Mouse (Mus musculus): ENCODE measurements around the gene Tspan5. TPM values are rescaled to one million over a fixed set of nuclear protein-coding genes. Genes with fewer than 3 reads are reported as not detected.

Tspan5 gene
- polyA plus RNA-seq, 1 experiment from 2014 or later, result 7.4 TPM

DNA sequence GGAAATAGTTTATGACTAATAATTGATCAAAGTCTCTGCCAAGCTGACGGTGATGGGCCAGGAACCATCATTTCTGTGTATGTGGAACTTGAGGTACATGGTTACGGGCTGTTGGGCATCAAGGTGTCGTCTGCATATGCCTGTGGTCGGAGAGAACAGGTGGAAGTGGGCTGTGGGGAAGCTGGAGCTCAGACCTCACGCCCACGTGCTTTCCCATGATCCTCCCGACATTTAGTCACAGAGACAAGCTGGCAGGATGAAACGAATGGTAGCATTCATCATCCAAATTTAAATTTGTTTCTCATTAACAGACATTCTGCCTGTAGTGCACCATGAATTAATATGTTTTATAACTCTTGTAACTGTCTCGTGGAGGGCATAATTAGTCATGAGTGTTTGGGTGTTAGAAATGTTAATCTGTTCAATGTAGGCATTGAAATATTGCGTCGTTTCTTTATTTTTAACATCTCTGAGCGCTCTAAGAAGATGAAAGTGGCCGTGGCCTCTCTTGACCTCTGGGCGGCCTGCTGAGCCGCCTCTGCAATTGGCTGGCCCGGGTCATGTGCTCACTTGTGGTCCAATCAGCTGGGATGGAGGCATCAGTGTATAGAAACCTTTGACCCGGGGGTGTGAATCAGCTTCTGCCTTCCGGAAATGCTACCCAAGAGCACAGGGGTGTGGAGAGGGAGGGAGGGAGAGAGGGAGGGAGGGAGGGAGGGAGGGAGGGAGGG, 45.9 kb downstream of the Tspan5 start:
- no peak for ATAC-seq
- 86% methylated on average over 18 of the region's 18 CpGs for WGBS

DNA sequence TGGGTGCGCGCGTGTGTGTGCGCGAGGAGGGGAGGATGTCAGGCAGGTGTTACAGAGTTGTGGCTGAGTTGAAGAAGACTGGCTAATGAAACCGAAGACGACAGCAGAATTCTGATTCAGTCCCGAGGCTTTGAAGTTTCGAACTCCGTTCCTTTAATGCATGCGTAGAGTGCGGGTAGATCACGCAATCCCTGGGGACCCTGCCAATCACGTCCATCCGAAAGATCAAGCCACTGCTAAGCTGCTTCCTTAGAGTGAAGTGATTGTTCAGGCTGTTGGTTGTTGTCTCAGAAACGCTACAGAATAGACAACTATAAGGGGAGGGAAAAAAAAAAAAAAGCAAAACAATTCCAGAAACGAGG, 46.5 kb downstream of the Tspan5 start:
- no peak for TF ChIP-seq CTCF (IDR thresholded peaks at IDR 0.05; ENCODE audit: low read depth)
- H3K27me3 ChIP-seq (replicated peaks; ENCODE audit: control insufficient read depth, insufficient read depth, low read length), result no peaks in the 10 kb centered on the region
- no peak overlapping the region for H3K4me2 ChIP-seq (replicated peaks; ENCODE audit: low read depth)
- H3K4me3 ChIP-seq (ENCODE audit: low read depth, low read length), result no peak overlapping the region
- WGBS, result 89% methylated on average over 17 of the region's 17 CpGs
- H3K27ac ChIP-seq (ENCODE audit: low read depth, low read length), result no peak overlapping the region
- H3K36me3 ChIP-seq (ENCODE audit: control insufficient read depth, insufficient read depth), result no peaks in the 10 kb centered on the region
- no peak overlapping the region for H3K9ac ChIP-seq (ENCODE audit: low read depth, low read length)
- H3K9me3 ChIP-seq (ENCODE audit: control insufficient read depth), result no peaks in the 10 kb centered on the region
- no peaks in the 10 kb centered on the region for H3K4me1 ChIP-seq (replicated peaks; ENCODE audit: control insufficient read depth, insufficient read depth, low read length)
- ATAC-seq, result no peak

More for the DNA sequence above, 45.9 kb downstream of the Tspan5 start:
- Histone ChIP-seq H3K4me2 (replicated peaks; ENCODE audit: low read depth) (no peak overlapping the region), H3K9ac (ENCODE audit: low read depth, low read length) (no peak overlapping the region), H3K4me3 (ENCODE audit: low read depth, low read length) (no peak overlapping the region), H3K4me1 (replicated peaks; ENCODE audit: control insufficient read depth, insufficient read depth, low read length) (no peaks in the 10 kb centered on the region), H3K36me3 (ENCODE audit: control insufficient read depth, insufficient read depth) (no peaks in the 10 kb centered on the region), H3K27me3 (replicated peaks; ENCODE audit: control insufficient read depth, insufficient read depth, low read length) (no peaks in the 10 kb centered on the region), H3K27ac (ENCODE audit: low read depth, low read length) (no peak overlapping the region), H3K9me3 (ENCODE audit: control insufficient read depth) (no peaks in the 10 kb centered on the region)
- TF ChIP-seq CTCF (IDR thresholded peaks at IDR 0.05; ENCODE audit: low read depth), result no peak

DNA sequence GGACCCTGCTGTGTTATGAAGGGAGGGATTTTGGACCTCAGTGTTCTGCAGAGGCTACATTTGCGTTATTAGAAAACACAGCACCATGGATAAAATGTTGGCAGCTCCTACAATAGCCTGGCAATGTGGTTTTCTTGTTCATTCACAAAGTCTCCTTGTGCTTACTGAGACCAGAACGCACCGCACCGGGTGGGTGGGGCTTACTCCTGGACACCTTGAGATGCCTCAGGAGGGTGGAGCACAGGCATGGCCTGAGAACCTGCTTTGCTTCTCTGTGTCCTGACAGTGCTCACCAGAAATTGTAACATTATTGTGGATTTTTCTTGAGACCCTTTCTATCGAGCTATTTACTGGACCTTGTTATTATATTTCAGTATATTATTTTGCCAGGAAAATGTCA, 47.3 kb downstream of the Tspan5 start:
- 78% methylated on average over 5 of the region's 5 CpGs for WGBS
- H3K9ac ChIP-seq (ENCODE audit: low read depth, low read length), result no peak overlapping the region
- H3K27me3 ChIP-seq (replicated peaks; ENCODE audit: control insufficient read depth, insufficient read depth, low read length), result no peaks in the 10 kb centered on the region
- no peak overlapping the region for H3K4me2 ChIP-seq (replicated peaks; ENCODE audit: low read depth)
- H3K9me3 ChIP-seq (ENCODE audit: control insufficient read depth), result no peaks in the 10 kb centered on the region
- H3K27ac ChIP-seq (ENCODE audit: low read depth, low read length), result no peak overlapping the region
- ATAC-seq, result no peak
- no peak for TF ChIP-seq CTCF (IDR thresholded peaks at IDR 0.05; ENCODE audit: low read depth)
- H3K4me3 ChIP-seq (ENCODE audit: low read depth, low read length), result no peak overlapping the region
- H3K4me1 ChIP-seq (replicated peaks; ENCODE audit: control insufficient read depth, insufficient read depth, low read length), result no peaks in the 10 kb centered on the region
- H3K36me3 ChIP-seq (ENCODE audit: control insufficient read depth, insufficient read depth), result no peaks in the 10 kb centered on the region

DNA sequence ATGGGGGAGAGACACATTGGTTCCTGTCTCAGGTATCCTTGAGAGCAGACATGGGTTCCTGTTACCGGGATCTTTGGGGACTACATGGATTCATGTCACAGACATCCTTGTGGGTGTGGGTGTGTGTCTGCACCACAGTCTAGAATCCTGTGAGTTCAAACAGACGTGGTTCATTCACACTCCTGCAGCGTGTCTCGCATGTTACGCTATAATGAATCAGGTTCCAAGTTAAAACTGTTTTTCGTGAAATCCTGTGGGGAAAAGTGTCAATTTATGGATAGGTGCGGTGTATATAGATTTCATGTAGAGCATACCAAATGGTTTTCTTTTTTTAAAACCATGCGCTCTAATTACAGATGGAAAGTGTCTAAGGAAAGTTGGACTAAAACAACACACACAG, 52.5 kb downstream of the Tspan5 start:
- Histone ChIP-seq H3K27me3 (replicated peaks; ENCODE audit: control insufficient read depth, insufficient read depth, low read length) (no peaks in the 10 kb centered on the region), H3K4me1 (replicated peaks; ENCODE audit: control insufficient read depth, insufficient read depth, low read length) (no peaks in the 10 kb centered on the region), H3K36me3 (ENCODE audit: control insufficient read depth, insufficient read depth) (no peaks in the 10 kb centered on the region), H3K4me3 (ENCODE audit: low read depth, low read length) (no peak overlapping the region), H3K9me3 (ENCODE audit: control insufficient read depth) (no peaks in the 10 kb centered on the region), H3K9ac (ENCODE audit: low read depth, low read length) (no peak overlapping the region), H3K4me2 (replicated peaks; ENCODE audit: low read depth) (no peak overlapping the region), H3K27ac (ENCODE audit: low read depth, low read length) (no peak overlapping the region)
- no peak for TF ChIP-seq CTCF (IDR thresholded peaks at IDR 0.05; ENCODE audit: low read depth)
- ATAC-seq, result no peak
- whole genome bisulfite sequencing, result 95% methylated on average over 8 of the region's 8 CpGs

DNA sequence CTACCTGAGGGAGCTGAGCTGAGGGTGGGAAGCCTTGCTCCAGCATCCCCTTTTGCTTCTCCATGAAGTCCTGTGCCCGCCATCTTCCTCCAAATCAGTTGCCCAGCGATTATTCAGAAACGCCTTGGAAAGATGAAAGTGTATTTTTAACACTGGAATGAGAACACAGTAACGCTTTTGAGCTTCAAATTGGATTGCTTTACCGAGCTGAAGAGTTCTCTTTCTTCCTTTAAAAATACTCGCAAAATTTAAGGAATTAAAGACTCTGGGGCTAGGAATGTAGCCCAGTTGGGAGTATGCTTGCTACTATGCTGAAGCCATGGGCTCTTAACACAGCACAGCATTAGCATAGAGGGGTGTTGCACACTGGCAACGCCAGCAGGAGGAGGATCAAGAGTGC, 54.0 kb downstream of the Tspan5 start:
- H3K27me3 ChIP-seq (replicated peaks; ENCODE audit: control insufficient read depth, insufficient read depth, low read length), result no peaks in the 10 kb centered on the region
- no peak for ATAC-seq
- H3K27ac ChIP-seq (ENCODE audit: low read depth, low read length), result no peak overlapping the region
- WGBS, result 90% methylated on average over 7 of the region's 7 CpGs
- H3K36me3 ChIP-seq (ENCODE audit: control insufficient read depth, insufficient read depth), result no peaks in the 10 kb centered on the region
- H3K9ac ChIP-seq (ENCODE audit: low read depth, low read length), result no peak overlapping the region
- H3K4me1 ChIP-seq (replicated peaks; ENCODE audit: control insufficient read depth, insufficient read depth, low read length), result no peaks in the 10 kb centered on the region
- H3K4me2 ChIP-seq (replicated peaks; ENCODE audit: low read depth), result no peak overlapping the region
- no peak overlapping the region for H3K4me3 ChIP-seq (ENCODE audit: low read depth, low read length)
- H3K9me3 ChIP-seq (ENCODE audit: control insufficient read depth), result no peaks in the 10 kb centered on the region
- no peak for TF ChIP-seq CTCF (IDR thresholded peaks at IDR 0.05; ENCODE audit: low read depth)

DNA sequence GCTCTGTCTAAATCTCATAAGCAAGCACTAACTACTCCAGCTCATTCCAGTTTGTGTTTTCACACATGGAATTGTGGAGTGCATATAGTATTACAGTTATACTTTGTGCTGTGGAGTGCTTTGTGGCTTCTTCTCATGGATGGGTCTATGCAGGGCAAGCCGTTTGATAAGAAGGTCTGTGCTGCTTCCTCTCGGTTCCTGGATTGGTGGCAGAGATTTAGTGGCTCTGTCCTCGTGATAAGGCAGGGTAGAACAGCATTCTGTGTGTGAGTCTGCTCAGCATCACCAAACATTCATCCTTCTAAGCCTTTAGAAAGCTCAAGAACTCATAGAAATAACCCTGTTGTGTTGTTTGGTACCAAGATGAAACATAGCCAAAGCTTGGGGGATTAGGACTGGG, 54.6 kb downstream of the Tspan5 start:
- ATAC-seq, result no peak
- Histone ChIP-seq H3K4me2 (replicated peaks; ENCODE audit: low read depth) (no peak overlapping the region), H3K4me3 (ENCODE audit: low read depth, low read length) (no peak overlapping the region), H3K4me1 (replicated peaks; ENCODE audit: control insufficient read depth, insufficient read depth, low read length) (no peaks in the 10 kb centered on the region), H3K27ac (ENCODE audit: low read depth, low read length) (no peak overlapping the region), H3K27me3 (replicated peaks; ENCODE audit: control insufficient read depth, insufficient read depth, low read length) (no peaks in the 10 kb centered on the region), H3K36me3 (ENCODE audit: control insufficient read depth, insufficient read depth) (no peaks in the 10 kb centered on the region), H3K9ac (ENCODE audit: low read depth, low read length) (no peak overlapping the region), H3K9me3 (ENCODE audit: control insufficient read depth) (no peaks in the 10 kb centered on the region)
- 57% methylated on average over 3 of the region's 3 CpGs for WGBS
- no peak for TF ChIP-seq CTCF (IDR thresholded peaks at IDR 0.05; ENCODE audit: low read depth)

Data from intestine, postnatal 0 days (tissue).